Mouse (Mus musculus): ENCODE measurements around the gene Dctn5. TPM values are rescaled to one million over a fixed set of nuclear protein-coding genes. Genes with fewer than 3 reads are reported as not detected.
"Not testable (repeated sequence)": the region's sequence is repeated elsewhere in the genome, so short reads cannot be mapped to it uniquely, and the experiment has no call there.

Gene Dctn5
- 122 and 125 TPM in 2 replicates for polyA plus RNA-seq (2015; fragmentation: Nextera tagmentation; extraction: Ambion mirVana)

GRCm38 (mm10) chr7:122132497-122133337, at the start of gene Dctn5, which contains the start of gene Palb2:
Dctn5 (plus strand) TSS chr7:122133041.
Palb2 (minus strand) TSS chr7:122132985.
- peak within 1 kb of the TSS; percentile 78 for H3K9ac ChIP-seq
- H3K4me3 ChIP-seq: peak within 1 kb of the TSS; percentile 74
- H3K9me3 ChIP-seq: no peaks in the 10 kb centered on the region
- peak within 1 kb of the TSS; percentile 80 for H3K27ac ChIP-seq
- H3K4me1 ChIP-seq: peaks cover 9% of the 10 kb centered on the region
- no peaks in the 10 kb centered on the region for H3K27me3 ChIP-seq
- ATAC-seq (ENCODE audit: insufficient number of reproducible peaks, low FRiP score, low TSS enrichment, low read depth): peak; percentile 96
- peaks cover 34% of the 10 kb centered on the region for H3K36me3 ChIP-seq
- H3K4me2 ChIP-seq: peak within 1 kb of the TSS; percentile 79
- under 1% methylated on average over 54 of the region's 54 CpGs for WGBS

- ATAC-seq (ENCODE audit: insufficient number of reproducible peaks, low FRiP score, low TSS enrichment, low read depth): no peak
- H3K27me3 ChIP-seq: no peaks in the 10 kb centered on the region
- H3K36me3 ChIP-seq: peaks cover 88% of the 10 kb centered on the region
- H3K4me1 ChIP-seq: no peaks in the 10 kb centered on the region
- no peak overlapping the region for H3K27ac ChIP-seq
- 90% methylated on average over 11 of the region's 11 CpGs for WGBS
- H3K9me3 ChIP-seq: no peaks in the 10 kb centered on the region
- H3K4me2 ChIP-seq: no peak overlapping the region
- no peak overlapping the region for H3K9ac ChIP-seq
- H3K4me3 ChIP-seq: no peak overlapping the region
Observed at GRCm38 (mm10) chr7:122087195-122087982, 45.5 kb upstream of the Dctn5 start.

- WGBS: 92% methylated on average over 2 of the region's 2 CpGs
- no peak overlapping the region for H3K4me3 ChIP-seq
- peaks cover 77% of the 10 kb centered on the region for H3K36me3 ChIP-seq
- H3K9me3 ChIP-seq: no peaks in the 10 kb centered on the region
- no peak for ATAC-seq (ENCODE audit: insufficient number of reproducible peaks, low FRiP score, low TSS enrichment, low read depth)
- no peak overlapping the region for H3K27ac ChIP-seq
- no peak overlapping the region for H3K9ac ChIP-seq
- H3K4me1 ChIP-seq: peaks cover under 1% of the 10 kb centered on the region; the same call in 1 of the 2 replicates
- no peaks in the 10 kb centered on the region for H3K27me3 ChIP-seq
- no peak overlapping the region for H3K4me2 ChIP-seq
Observed at GRCm38 (mm10) chr7:122094564-122095330, 38.1 kb upstream of the Dctn5 start.

- Histone ChIP-seq H3K27ac (no peak overlapping the region), H3K9ac (no peak overlapping the region), H3K4me2 (no peak overlapping the region), H3K9me3 (no peaks in the 10 kb centered on the region), H3K4me3 (no peak overlapping the region), H3K27me3 (no peaks in the 10 kb centered on the region), H3K36me3 (peaks cover 49% of the 10 kb centered on the region), H3K4me1 (peaks cover 14% of the 10 kb centered on the region)
- WGBS: 89% methylated on average over 3 of the region's 3 CpGs
- no peak for ATAC-seq (ENCODE audit: insufficient number of reproducible peaks, low FRiP score, low TSS enrichment, low read depth)
Observed at GRCm38 (mm10) chr7:122098009-122098408, 34.8 kb upstream of the Dctn5 start.

GRCm38 (mm10) chr7:122099222-122099621, 33.6 kb upstream of the Dctn5 start:
- no peak for ATAC-seq (ENCODE audit: insufficient number of reproducible peaks, low FRiP score, low TSS enrichment, low read depth)
- Histone ChIP-seq H3K4me3 (no peak overlapping the region), H3K27me3 (no peaks in the 10 kb centered on the region), H3K27ac (no peak overlapping the region), H3K4me2 (no peak overlapping the region), H3K4me1 (peaks cover 14% of the 10 kb centered on the region), H3K9ac (no peak overlapping the region), H3K9me3 (no peaks in the 10 kb centered on the region), H3K36me3 (peaks cover 40% of the 10 kb centered on the region)
- 59% methylated on average over 4 of the region's 4 CpGs for WGBS

- Histone ChIP-seq H3K4me3 (peak overlapping the region; percentile 67), H3K4me1 (peaks cover 14% of the 10 kb centered on the region), H3K36me3 (peaks cover 21% of the 10 kb centered on the region), H3K4me2 (peak overlapping the region; percentile 75), H3K9ac (peak overlapping the region; percentile 67)
- not testable (repeated sequence) for H3K27ac ChIP-seq, H3K27me3 ChIP-seq, H3K9me3 ChIP-seq
- ATAC-seq (ENCODE audit: insufficient number of reproducible peaks, low FRiP score, low TSS enrichment, low read depth): peak; percentile 69
- 5% methylated on average over 28 of the region's 28 CpGs for WGBS
Observed at GRCm38 (mm10) chr7:122101014-122101746, 31.7 kb upstream of the Dctn5 start.

GRCm38 (mm10) chr7:122101747-122102244, 31.0 kb upstream of the Dctn5 start, which contains the start of gene Ndufab1:
Ndufab1 (minus strand) TSS chr7:122101886.
- H3K9me3 ChIP-seq: no peaks in the 10 kb centered on the region
- WGBS: under 1% methylated on average over 43 of the region's 43 CpGs

GRCm38 (mm10) chr7:122108206-122108605, 24.6 kb upstream of the Dctn5 start:
- no peak overlapping the region for H3K4me2 ChIP-seq
- no peak for ATAC-seq (ENCODE audit: insufficient number of reproducible peaks, low FRiP score, low TSS enrichment, low read depth)
- WGBS: 93% methylated on average over 6 of the region's 6 CpGs
- H3K9ac ChIP-seq: no peak overlapping the region
- no peaks in the 10 kb centered on the region for H3K4me1 ChIP-seq
- H3K27me3 ChIP-seq: no peaks in the 10 kb centered on the region
- no peaks in the 10 kb centered on the region for H3K9me3 ChIP-seq
- H3K36me3 ChIP-seq: peaks cover 16% of the 10 kb centered on the region
- no peak overlapping the region for H3K27ac ChIP-seq
- H3K4me3 ChIP-seq: no peak overlapping the region

More at GRCm38 (mm10) chr7:122101747-122102244, 31.0 kb upstream of the Dctn5 start, which contains the start of gene Ndufab1:
- Histone ChIP-seq H3K27ac (no peak within 1 kb of the TSS), H3K9ac (peak within 1 kb of the TSS; percentile 67), H3K4me2 (peak within 1 kb of the TSS; percentile 75), H3K4me3 (peak within 1 kb of the TSS; percentile 67), H3K4me1 (peaks cover 14% of the 10 kb centered on the region), H3K36me3 (peaks cover 18% of the 10 kb centered on the region), H3K27me3 (no peaks in the 10 kb centered on the region)
- peak; percentile 96 for ATAC-seq (ENCODE audit: insufficient number of reproducible peaks, low FRiP score, low TSS enrichment, low read depth)

GRCm38 (mm10) chr7:122123518-122123917, 9.3 kb upstream of the Dctn5 start:
- Histone ChIP-seq H3K36me3 (peaks cover 52% of the 10 kb centered on the region), H3K27ac (no peak overlapping the region), H3K9ac (no peak overlapping the region), H3K9me3 (no peaks in the 10 kb centered on the region), H3K4me1 (no peaks in the 10 kb centered on the region), H3K27me3 (no peaks in the 10 kb centered on the region), H3K4me2 (no peak overlapping the region), H3K4me3 (no peak overlapping the region)
- WGBS: 84% methylated on average over 4 of the region's 4 CpGs
- no peak for ATAC-seq (ENCODE audit: insufficient number of reproducible peaks, low FRiP score, low TSS enrichment, low read depth)

GRCm38 (mm10) chr7:122125636-122126035, 7.2 kb upstream of the Dctn5 start:
- H3K36me3 ChIP-seq: peaks cover 45% of the 10 kb centered on the region
- no peak overlapping the region for H3K4me3 ChIP-seq
- no peaks in the 10 kb centered on the region for H3K27me3 ChIP-seq
- H3K9me3 ChIP-seq: no peaks in the 10 kb centered on the region
- no peak for ATAC-seq (ENCODE audit: insufficient number of reproducible peaks, low FRiP score, low TSS enrichment, low read depth)
- WGBS: 78% methylated on average over 8 of the region's 8 CpGs
- H3K4me1 ChIP-seq: no peaks in the 10 kb centered on the region
- no peak overlapping the region for H3K9ac ChIP-seq
- no peak overlapping the region for H3K4me2 ChIP-seq
- H3K27ac ChIP-seq: no peak overlapping the region

- 95% methylated on average over 11 of the region's 11 CpGs for WGBS
- peaks cover 40% of the 10 kb centered on the region for H3K36me3 ChIP-seq
Observed at GRCm38 (mm10) chr7:122126946-122127345, 5.9 kb upstream of the Dctn5 start.

More at GRCm38 (mm10) chr7:122126946-122127345, 5.9 kb upstream of the Dctn5 start:
- Histone ChIP-seq H3K4me2 (no peak overlapping the region), H3K27ac (no peak overlapping the region), H3K4me1 (no peaks in the 10 kb centered on the region), H3K9ac (no peak overlapping the region), H3K9me3 (no peaks in the 10 kb centered on the region), H3K4me3 (no peak overlapping the region), H3K27me3 (no peaks in the 10 kb centered on the region)
- ATAC-seq (ENCODE audit: insufficient number of reproducible peaks, low FRiP score, low TSS enrichment, low read depth): no peak

Data from limb, embryonic 15.5 days (tissue).